In genomic region chr15:80705828-80706549, GRCm38 (mm10) we compare ENCODE assay signal across 8 mouse cellular contexts. TPM values are rescaled to one million over a fixed set of nuclear protein-coding genes. Genes with fewer than 3 reads are reported as not detected.
DNase-seq lines count a peak whose midpoint lies in the region; ATAC-seq and TF ChIP-seq lines count a peak whose summit lies in the region.

No protein-coding gene starts in this region.

- TF ChIP-seq CTCF in G1E (IDR thresholded peaks at IDR 0.05; ENCODE audit: low read depth, low read length), result peak; percentile 65
- peak; percentile 85 for TF ChIP-seq CTCF in layer of hippocampus, adult 2 months (conservative IDR thresholded peaks at IDR 0.05)

- H3K27me3 ChIP-seq in G1E (ENCODE audit: insufficient read depth, low read length), result peaks cover 15% of the 10 kb centered on the region
- no peaks in the 10 kb centered on the region for H3K27me3 ChIP-seq in forebrain, embryonic 15.5 days
- no peaks in the 10 kb centered on the region for H3K27me3 ChIP-seq in lung, embryonic 16.5 days (ENCODE audit: control insufficient read depth, insufficient read depth, low read depth, low read length)

- H3K4me2 ChIP-seq in forebrain, embryonic 15.5 days (replicated peaks), result peak overlapping the region; percentile 42
- peak overlapping the region; percentile 65 for H3K4me2 ChIP-seq in lung, embryonic 16.5 days (ENCODE audit: low read depth, low read length)

- H3K4me3 ChIP-seq in G1E (ENCODE audit: low read depth, low read length), result peak overlapping the region; percentile 31; the same call in 1 of the 2 replicates
- H3K4me3 ChIP-seq in forebrain, embryonic 15.5 days, result peak overlapping the region; percentile 26
- peak overlapping the region; percentile 47 for H3K4me3 ChIP-seq in layer of hippocampus, adult 2 months
- peak overlapping the region; percentile 38 for H3K4me3 ChIP-seq in lung, embryonic 16.5 days (ENCODE audit: low read length)

- DNase-seq in G1E (ENCODE audit: low spot score), result peak; percentile 18
- DNase-seq in c-Kit-positive CD71-positive TER-119-positive erythroid progenitor cells, embryonic 14.5 days (ENCODE audit: low spot score), result peak; percentile 81
- DNase-seq in heart, postnatal 25 days (ENCODE audit: low spot score), result peak; percentile 33
- peak; percentile 75 to 87 for DNase-seq in layer of hippocampus, adult 2 months (ENCODE audit: low spot score in 2 of 2)
- DNase-seq in retina, postnatal 7 days (ENCODE audit: low read depth, low spot score), result peak; percentile 62
- peak; percentile 60 for DNase-seq in urinary bladder, adult 2 months (ENCODE audit: low spot score)

- H3K9ac ChIP-seq in forebrain, embryonic 15.5 days (replicated peaks), result peak overlapping the region; percentile 18; the same call in 1 of the 2 replicates
- H3K9ac ChIP-seq in lung, embryonic 16.5 days (ENCODE audit: low read length), result peak overlapping the region; percentile 57

- H3K4me1 ChIP-seq in G1E (ENCODE audit: insufficient read depth, low read depth, low read length), result peaks cover 23% of the 10 kb centered on the region
- H3K4me1 ChIP-seq in forebrain, embryonic 15.5 days, result peaks cover 35% of the 10 kb centered on the region
- peaks cover 31% of the 10 kb centered on the region for H3K4me1 ChIP-seq in lung, embryonic 16.5 days (replicated peaks; ENCODE audit: control insufficient read depth, insufficient read depth, low read length)

- no peaks in the 10 kb centered on the region for H3K36me3 ChIP-seq in G1E (replicated peaks)
- no peaks in the 10 kb centered on the region for H3K36me3 ChIP-seq in forebrain, embryonic 15.5 days
- no peaks in the 10 kb centered on the region for H3K36me3 ChIP-seq in lung, embryonic 16.5 days (ENCODE audit: control insufficient read depth, insufficient read depth, low read length)

- 25% methylated on average over 18 of the region's 18 CpGs for WGBS in forebrain, embryonic 15.5 days
- WGBS in lung, embryonic 16.5 days, result 24% methylated on average over 18 of the region's 18 CpGs

- no peak for ATAC-seq in G1E (ENCODE audit: extremely low read depth, insufficient number of reproducible peaks, low FRiP score, poor library complexity, severe bottlenecking)
- ATAC-seq in forebrain, embryonic 15.5 days (replicated peaks), result no peak
- no peak for ATAC-seq in lung, embryonic 16.5 days (ENCODE audit: low read depth)

- no peaks in the 10 kb centered on the region for H3K9me3 ChIP-seq in G1E (replicated peaks)
- H3K9me3 ChIP-seq in forebrain, embryonic 15.5 days, result no peaks in the 10 kb centered on the region
- H3K9me3 ChIP-seq in lung, embryonic 16.5 days (ENCODE audit: control insufficient read depth, low read length), result no peaks in the 10 kb centered on the region

- intact Hi-C loops in heart, postnatal 25 days (cut with DNase I), result loop anchor here (2.0 to 10.0 kb wide), 7 partner anchors 91 to 619 kb away; partner anchors contain the start of genes Adsl and Mrtfa

- peak overlapping the region; percentile 68 for H3K27ac ChIP-seq in forebrain, embryonic 15.5 days (replicated peaks)
- H3K27ac ChIP-seq in layer of hippocampus, adult 2 months, result peak overlapping the region; percentile 72
- H3K27ac ChIP-seq in lung, embryonic 16.5 days (ENCODE audit: low read length), result peak overlapping the region; percentile 93

RNA-seq across cellular contexts. Expression of gene Tnrc6b, which starts 5.1 kb away (rescaled TPM):
- total RNA-seq in G1E (2014; fragmentation: Nextera tagmentation) (51.2 and 146 TPM in 2 replicates), G1E (2017) (15.3 and 24.5 TPM in 2 replicates)
- 10.0 and 14.2 TPM in 2 replicates for polyA plus RNA-seq in G1E (2012)
- polyA plus RNA-seq in forebrain, embryonic 15.5 days (2015; fragmentation: Nextera tagmentation; extraction: Ambion mirVana), result 34.2 and 35.2 TPM in 2 replicates
- total RNA-seq in heart, postnatal 25 days (2021), result 10 to 100 TPM; 48.4 to 53.0 TPM
- total RNA-seq in layer of hippocampus, adult 2 months (2021), result 100 to 1,000 TPM; 127 to 133 TPM
- 26.7 and 30.8 TPM in 2 replicates for polyA plus RNA-seq in lung, embryonic 16.5 days (2015; fragmentation: Nextera tagmentation; extraction: Ambion mirVana)
- polyA plus RNA-seq in urinary bladder, adult 2 months (2012; rRNA removed), result 7.8 and 12.6 TPM in 2 replicates

RNA-seq across cellular contexts. Expression of gene Fam83f, which starts 34.3 kb away (rescaled TPM):
- total RNA-seq in G1E (2014; fragmentation: Nextera tagmentation), result not detected in 2 replicates
- total RNA-seq in G1E (2017), result 0.11 TPM in 1 of 2 replicates, not detected in the other
- polyA plus RNA-seq in G1E (2012), result not detected in 2 replicates
- 0.05 and 0.15 TPM in 2 replicates for polyA plus RNA-seq in forebrain, embryonic 15.5 days (2015; fragmentation: Nextera tagmentation; extraction: Ambion mirVana)
- total RNA-seq in heart, postnatal 25 days (2021), result under 1 TPM in 1 of 2 experiments, not detected in 1; 0.08 TPM
- under 1 TPM in 1 of 2 experiments, not detected in 1; 0.15 TPM for total RNA-seq in layer of hippocampus, adult 2 months (2021)
- polyA plus RNA-seq in lung, embryonic 16.5 days (2015; fragmentation: Nextera tagmentation; extraction: Ambion mirVana), result 1.3 and 1.5 TPM in 2 replicates
- polyA plus RNA-seq in urinary bladder, adult 2 months (2012; rRNA removed), result 18.5 and 19.9 TPM in 2 replicates

Comparison
In these comparisons a context has a peak if more than half of its experiments do, and no peak if none do; other contexts are left out.
1. DNase-seq: peak in every context shown above with its lines; median percentile 81 in c-Kit-positive CD71-positive TER-119-positive erythroid progenitor cells, embryonic 14.5 days; 81 in layer of hippocampus, adult 2 months; 62 in retina, postnatal 7 days; 60 in urinary bladder, adult 2 months; 33 in heart, postnatal 25 days; 18 in G1E.